Mouse (Mus musculus) frontal cortex, postnatal 14 days (tissue): ENCODE results near the gene Pip5kl1.
A peak's percentile ranks its signal among the peaks of the same experiment; 100 is the strongest.

Experiments used
- DNase-seq, 2 experiments: peaks; one replicate each; pipeline ENCODE4 v3.0.0; 2022; ENCODE audit warnings: low spot score in 2 of 2

The Pip5kl1 gene

GRCm38 (mm10) chr2:32582830-32583799 is 8.5 kb downstream of the Pip5kl1 start:
- peak; percentile 75 to 76 for DNase-seq

DNA sequence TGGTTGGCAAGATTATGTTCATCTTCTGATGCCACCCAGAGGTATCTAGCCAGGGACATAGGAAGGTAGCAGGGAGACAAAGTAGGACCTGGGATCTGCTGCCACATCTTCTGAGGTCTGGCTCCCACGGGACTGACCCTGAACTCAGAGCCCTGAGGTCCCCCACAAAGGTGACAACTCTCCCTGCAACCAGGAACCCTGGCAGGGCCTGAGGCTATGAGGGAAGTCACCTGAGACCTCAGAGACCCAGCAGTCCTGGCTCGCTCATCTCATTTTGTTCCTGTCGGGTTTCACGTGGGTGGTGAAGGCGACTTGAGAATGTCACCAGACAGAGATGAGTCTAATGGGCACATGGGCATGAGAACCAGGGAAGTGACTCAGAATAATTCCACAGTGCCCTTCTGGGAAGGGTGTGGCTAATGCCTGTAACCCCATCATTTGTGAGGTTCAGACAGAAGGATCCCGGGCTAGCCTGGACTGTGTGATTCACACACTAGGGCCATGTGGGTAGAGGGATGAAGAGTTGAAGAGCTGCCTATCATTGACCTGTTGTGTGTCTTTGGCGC is 10.6 kb downstream of the Pip5kl1 start:
- DNase-seq = no peak

DNA sequence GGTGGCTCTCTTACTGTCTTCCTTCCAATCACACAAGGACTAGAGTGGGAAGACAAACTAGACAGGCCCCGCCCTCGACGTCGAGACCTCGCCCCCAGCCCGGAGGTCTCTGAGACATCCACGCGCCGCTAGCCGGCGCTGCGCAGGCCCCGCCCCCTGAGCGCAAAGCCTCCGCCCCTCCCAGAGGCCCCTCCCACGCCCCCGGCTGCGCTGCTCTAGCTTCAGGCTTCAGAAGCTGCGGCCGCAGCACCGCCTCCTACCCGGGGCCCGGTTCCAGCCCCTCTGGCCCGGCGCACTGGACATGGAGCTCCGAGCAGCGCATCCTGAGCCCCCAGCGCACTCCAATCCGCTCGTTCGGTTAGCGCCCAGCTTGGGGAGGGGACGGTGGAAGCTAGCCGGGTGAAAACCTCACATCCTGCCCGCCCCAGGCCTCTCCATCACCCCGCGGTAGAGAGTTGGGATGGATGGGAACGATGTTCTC is 12.3 kb downstream of the Pip5kl1 start, which contains the start of gene St6galnac4:
Gene St6galnac4 (plus strand): TSS at position 225 of the 481 bp plus-strand sequence.
- peak; percentile 82 to 86 for DNase-seq

DNA sequence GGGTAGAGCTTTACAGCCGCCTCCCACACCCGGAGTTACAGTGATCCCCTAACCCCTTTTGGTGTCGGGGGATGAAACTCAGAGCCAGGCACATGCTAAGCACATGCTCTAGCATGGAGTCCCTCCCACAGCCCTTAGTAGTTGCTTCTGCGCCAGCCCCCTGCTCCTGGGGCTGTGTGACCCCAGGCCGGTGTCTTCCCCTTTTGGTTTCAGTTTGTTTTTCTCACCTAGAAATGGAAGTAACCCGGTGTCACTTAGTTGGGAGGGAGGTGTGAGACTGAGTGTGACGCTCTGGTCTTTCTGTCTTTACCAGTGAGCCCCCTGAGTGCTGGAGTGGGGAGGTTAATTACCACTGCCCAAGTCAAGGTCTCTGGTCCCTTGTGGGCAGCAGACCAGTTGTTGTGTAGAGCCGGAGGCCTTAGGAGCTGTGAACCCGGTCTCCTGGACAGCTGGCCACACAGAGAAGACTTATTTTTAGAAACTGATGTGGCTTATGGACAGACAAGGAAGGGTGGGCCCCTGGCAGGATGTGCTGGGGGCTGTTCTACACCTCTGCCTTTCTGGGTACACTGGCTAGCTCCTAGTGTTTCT is 13.2 kb downstream of the Pip5kl1 start:
- DNase-seq = no peak

DNA sequence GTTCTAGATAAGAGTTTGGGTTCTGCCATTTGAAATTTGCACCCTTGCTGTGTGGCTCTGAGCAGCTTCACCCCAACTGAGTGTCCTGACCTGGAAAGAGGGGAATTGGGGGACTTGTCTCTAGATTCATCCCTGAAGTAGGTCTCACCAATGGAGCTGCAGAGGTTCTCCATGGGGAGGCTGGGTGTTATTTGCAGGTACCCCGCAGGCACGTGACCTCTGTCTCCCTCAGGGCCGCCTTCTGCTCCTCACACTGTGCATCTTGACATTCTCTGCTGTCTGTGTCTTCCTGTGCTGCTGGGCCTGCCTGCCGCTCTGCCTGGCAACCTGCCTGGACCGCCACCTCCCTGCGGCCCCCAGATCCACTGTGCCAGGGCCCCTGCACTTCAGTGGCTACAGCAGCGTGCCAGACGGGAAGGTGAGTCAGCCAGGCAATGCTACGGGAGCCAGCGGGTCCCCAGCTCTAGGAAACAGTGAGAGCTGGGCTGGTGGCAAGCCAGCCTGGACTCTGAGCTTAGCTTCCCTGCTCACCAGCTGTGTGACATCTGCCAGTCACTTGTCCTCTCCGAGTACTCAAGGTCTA is 14.7 kb downstream of the Pip5kl1 start:
- DNase-seq = no peak

DNA sequence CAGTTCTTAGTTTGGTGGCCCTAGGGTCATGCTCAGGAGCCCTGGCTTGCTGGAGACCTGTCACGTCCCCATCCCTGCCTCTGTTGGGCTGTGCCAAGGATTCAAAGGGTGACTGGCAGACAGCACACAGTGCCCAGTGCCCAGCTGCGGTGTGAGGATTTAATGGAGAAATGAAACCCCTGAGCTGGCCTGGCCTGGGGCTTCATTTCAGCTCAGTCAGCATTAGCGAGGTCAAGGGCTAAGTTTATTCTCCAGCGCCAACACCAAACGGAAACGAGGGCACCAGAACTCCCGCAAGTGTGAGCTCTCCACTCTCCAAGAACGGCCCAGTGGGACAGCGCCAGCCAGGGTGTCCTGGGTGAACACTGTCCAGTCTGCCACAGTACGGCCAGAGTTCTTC is 15.6 kb downstream of the Pip5kl1 start:
- DNase-seq = no peak

GRCm38 (mm10) chr2:32591249-32591648 is 16.7 kb downstream of the Pip5kl1 start:
- no peak for DNase-seq

GRCm38 (mm10) chr2:32596725-32597124 is 22.1 kb downstream of the Pip5kl1 start:
- no peak for DNase-seq

GRCm38 (mm10) chr2:32597248-32597647 is 22.7 kb downstream of the Pip5kl1 start:
- no peak for DNase-seq

DNA sequence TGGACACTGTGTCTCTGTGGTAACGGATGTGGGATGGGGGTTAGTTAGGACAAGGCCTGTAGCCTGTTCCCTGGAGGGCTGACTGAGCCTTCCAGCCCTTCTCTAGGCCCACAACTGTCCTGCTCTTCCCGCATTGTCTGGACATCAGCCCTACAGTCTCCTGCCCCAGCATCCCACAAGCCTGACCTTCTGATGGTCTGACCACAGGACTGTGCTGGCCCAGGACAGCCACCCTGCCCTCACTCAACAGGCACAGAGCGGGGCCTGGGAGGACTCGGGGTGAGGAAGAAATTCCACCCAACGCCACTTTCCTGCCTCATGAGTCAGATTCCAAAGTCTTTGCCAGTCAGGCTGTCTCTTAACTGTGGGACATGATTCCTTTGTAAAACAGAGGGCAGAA is 23.1 kb downstream of the Pip5kl1 start:
- no peak for DNase-seq

- no peak for DNase-seq
Measured at GRCm38 (mm10) chr2:32598506-32598905, 23.9 kb downstream of the Pip5kl1 start.

- no peak for DNase-seq
Measured at GRCm38 (mm10) chr2:32599409-32599808, 24.8 kb downstream of the Pip5kl1 start, which contains the start of gene St6galnac6. Gene St6galnac6 (plus strand): TSS chr2:32599709.

- DNase-seq = no peak
Measured at GRCm38 (mm10) chr2:32601417-32602065, 26.9 kb downstream of the Pip5kl1 start.

GRCm38 (mm10) chr2:32602600-32603054 is 28.0 kb downstream of the Pip5kl1 start:
- DNase-seq = peak; percentile 84 to 87

GRCm38 (mm10) chr2:32604631-32605030 is 30.0 kb downstream of the Pip5kl1 start:
- no peak for DNase-seq

GRCm38 (mm10) chr2:32606161-32607142 is 31.9 kb downstream of the Pip5kl1 start:
- peak; percentile 61 to 73 for DNase-seq

GRCm38 (mm10) chr2:32607262-32607947 is 32.8 kb downstream of the Pip5kl1 start:
- DNase-seq = no peak

DNA sequence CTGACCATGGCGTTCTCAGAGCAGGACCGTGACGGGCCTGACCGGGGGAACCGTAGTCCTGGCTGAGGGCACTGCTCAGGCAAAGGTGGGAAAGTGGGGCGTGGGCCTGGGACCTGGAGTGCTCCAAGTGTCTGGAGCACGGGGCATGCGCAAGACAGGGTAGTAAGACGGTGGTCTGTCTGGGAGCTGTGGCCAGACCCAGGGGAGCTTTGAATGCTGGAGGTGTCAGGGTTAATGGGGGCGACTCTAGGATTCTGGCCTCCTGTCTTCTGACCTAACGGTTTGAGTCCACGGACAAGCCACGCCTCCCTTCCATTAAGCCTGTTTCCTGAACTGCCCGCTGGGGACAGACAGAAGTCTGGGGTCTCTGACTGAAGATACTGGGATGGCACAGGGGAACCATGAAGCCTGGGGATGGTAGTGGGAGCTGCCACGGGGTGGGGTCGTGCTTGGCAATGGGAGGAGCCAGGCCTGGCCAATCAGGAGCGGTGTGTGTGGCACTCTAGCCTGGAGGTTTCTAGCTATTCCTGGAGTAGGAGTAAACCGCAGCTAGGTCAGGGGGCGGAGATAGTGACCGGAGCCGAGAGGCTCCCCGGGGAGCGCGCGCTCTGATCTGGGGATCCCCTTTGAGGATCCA is 33.7 kb downstream of the Pip5kl1 start:
- DNase-seq = no peak
